In genomic region chr13:9882362-9883282, GRCm38 (mm10) we compare ENCODE assay signal across 8 mouse cellular contexts.
DNase-seq lines count a peak whose midpoint lies in the region; ATAC-seq and TF ChIP-seq lines count a peak whose summit lies in the region.

No protein-coding gene starts in this region.

- peak overlapping the region; percentile 73 for H3K27ac ChIP-seq in left cerebral cortex, adult 2 months

- peak; percentile 71 for TF ChIP-seq CTCF in left cerebral cortex, adult 2 months (IDR thresholded peaks at IDR 0.05)

- no peak overlapping the region for H3K4me3 ChIP-seq in left cerebral cortex, adult 2 months

- intact Hi-C loops in left cerebral cortex, adult 2 months (cut with DNase I): loop anchor here (1.0 to 10.0 kb wide), 6 partner anchors 192 to 1680 kb away; no protein-coding TSS in a partner anchor

- ATAC-seq in inflammation-experienced regulatory T-cells, adult 6 months: peak; percentile 88

- DNase-seq in urinary bladder, adult 18-20 months (ENCODE audit: low spot score in 2 of 2): peak; percentile 22 to 42
- no peak for DNase-seq in urinary bladder, postnatal 10 days (ENCODE audit: low spot score)
- peak; percentile 87 for DNase-seq in embryo, embryonic 11 days
- DNase-seq in gastrocnemius, postnatal 4 days (ENCODE audit: low spot score in 2 of 2): peak; percentile 31 to 61
- peak; percentile 64 to 67 for DNase-seq in left cerebral cortex, adult 2 months (ENCODE audit: extremely low spot score in 1 of 2, low spot score in 2 of 2)
- DNase-seq in mesoderm, embryonic 11.5 days (ENCODE audit: low read depth, low spot score): peak; percentile 80
- DNase-seq in right cerebral cortex, postnatal 36 days (ENCODE audit: low spot score in 2 of 2): peak; percentile 57 to 78
